Mouse (Mus musculus) myocyte (in vitro differentiated cells): ENCODE data around the gene Gm17720. TPM values are rescaled to one million over a fixed set of nuclear protein-coding genes. Genes with fewer than 3 reads are reported as not detected.

ENCODE experiments used
- H3K27me3 ChIP-seq: one replicate; pipeline ENCODE4 v1.6.1; 2011; ENCODE audit not compliant: control insufficient read depth, insufficient read depth, insufficient read length
- H3K36me3 ChIP-seq: one replicate; pipeline ENCODE4 v1.6.1; 2011; ENCODE audit not compliant: control insufficient read depth, insufficient read depth
- H3K4me2 ChIP-seq: one replicate; pipeline ENCODE4 v1.6.1; 2011; ENCODE audit warnings: low read depth, control low read depth
- H3K4me3 ChIP-seq: one replicate; pipeline ENCODE4 v1.5.1; 2011; ENCODE audit warnings: mild to moderate bottlenecking, control low read depth, moderate library complexity
- H3K79me2 ChIP-seq: one replicate; pipeline ENCODE4 v1.6.1; 2011; ENCODE audit not compliant: control insufficient read depth, insufficient read depth
- H3ac ChIP-seq: one replicate; pipeline ENCODE4 v1.6.1; 2011; ENCODE audit not compliant: control insufficient read depth, insufficient read length
- CEBPB ChIP-seq: IDR thresholded peaks from 2 replicates; pipeline ENCODE4 v1.6.1; 2011; ENCODE audit warnings: mild to moderate bottlenecking, moderate library complexity; ENCODE audit not compliant: poor library complexity, insufficient read depth, severe bottlenecking
- E2F4 ChIP-seq: IDR thresholded peaks from one replicate; pipeline ENCODE4 v1.6.1; 2011; ENCODE audit warnings: mild to moderate bottlenecking, control low read depth, moderate library complexity; ENCODE audit not compliant: insufficient read depth
- MAX ChIP-seq: IDR thresholded peaks from one replicate; pipeline ENCODE4 v1.6.1; 2011; ENCODE audit warnings: low read depth, mild to moderate bottlenecking, control low read depth
- MYOD1 ChIP-seq, 3 experiments: IDR thresholded peaks; one replicate each; pipeline ENCODE4 v1.6.1; 2011; ENCODE audit warnings: control low read depth in 2 of 3, low read depth in 2 of 3, mild to moderate bottlenecking in 2 of 3, moderate library complexity in 1 of 3; ENCODE audit not compliant: insufficient read length in 2 of 3, control insufficient read depth in 1 of 3
- MYOG ChIP-seq, 3 experiments: IDR thresholded peaks; one replicate each; pipeline ENCODE4 v1.6.1; 2011; ENCODE audit warnings: control low read depth in 2 of 3, low read depth in 2 of 3, mild to moderate bottlenecking in 2 of 3; ENCODE audit not compliant: insufficient read length in 2 of 3, control insufficient read depth in 1 of 3, insufficient read depth in 1 of 3
- POLR2A ChIP-seq: IDR thresholded peaks from one replicate; pipeline ENCODE4 v1.6.1; 2011; ENCODE audit warnings: low read depth, mild to moderate bottlenecking, control low read depth, moderate library complexity; ENCODE audit not compliant: insufficient read length
- POLR2AphosphoS2 ChIP-seq: IDR thresholded peaks from one replicate; pipeline ENCODE4 v1.6.1; 2011; ENCODE audit warnings: low read depth, control low read depth; ENCODE audit not compliant: insufficient read length
- REST ChIP-seq: IDR thresholded peaks from one replicate; pipeline ENCODE4 v1.6.1; 2011; ENCODE audit warnings: mild to moderate bottlenecking, control low read depth, moderate library complexity; ENCODE audit not compliant: insufficient read depth, insufficient read length
- SRF ChIP-seq: IDR thresholded peaks from one replicate; pipeline ENCODE4 v1.6.1; 2011; ENCODE audit warnings: low read depth; ENCODE audit not compliant: control insufficient read depth, insufficient read length
- TCF12 ChIP-seq: IDR thresholded peaks from one replicate; pipeline ENCODE4 v1.6.1; 2011; ENCODE audit warnings: mild to moderate bottlenecking, control low read depth; ENCODE audit not compliant: poor library complexity, insufficient read depth, severe bottlenecking
- TCF3 ChIP-seq: IDR thresholded peaks from one replicate; pipeline ENCODE4 v1.6.1; 2011; ENCODE audit warnings: low read depth, control low read depth; ENCODE audit not compliant: insufficient read length
- USF1 ChIP-seq: IDR thresholded peaks from one replicate; pipeline ENCODE4 v1.6.1; 2011; ENCODE audit warnings: low read depth, mild to moderate bottlenecking, control low read depth, moderate library complexity
- polyA plus RNA-seq: library from polyadenylated mRNA; unstranded; fragments of >200 nt; fragmentation: generic; extraction: Trizol; gene quantifications from one replicate; pipeline ENCODE4 v1.2.1, GENCODE M21; 2012; ENCODE audit warnings: missing spikeins

Gene Gm17720
- polyA plus RNA-seq, 1 experiment, result not detected

GRCm38 (mm10) chr8:110134236-110134635, 31.7 kb upstream of the Gm17720 start:
- no peaks in the 10 kb centered on the region for H3K79me2 ChIP-seq
- H3K4me2 ChIP-seq, result no peak overlapping the region
- TF ChIP-seq POLR2A (no peak), MAX (no peak), MYOD1 (IDR thresholded peaks at IDR 0.05; ENCODE audit: control insufficient read depth in 1 of 3, insufficient read length in 2 of 3, low read depth in 2 of 3) (no peak), MYOG (IDR thresholded peaks at IDR 0.05; ENCODE audit: control insufficient read depth in 1 of 3, insufficient read depth in 1 of 3, insufficient read length in 2 of 3, low read depth in 2 of 3) (no peak), CEBPB (no peak), POLR2AphosphoS2 (no peak), USF1 (no peak), SRF (no peak), E2F4 (no peak), TCF3 (no peak), REST (no peak), TCF12 (no peak)
- H3ac ChIP-seq, result no peak overlapping the region
- no peaks in the 10 kb centered on the region for H3K36me3 ChIP-seq
- peaks cover 7% of the 10 kb centered on the region for H3K27me3 ChIP-seq
- no peak overlapping the region for H3K4me3 ChIP-seq

GRCm38 (mm10) chr8:110130537-110130936, 28.0 kb upstream of the Gm17720 start:
- Histone ChIP-seq H3K27me3 (peaks cover 7% of the 10 kb centered on the region), H3K79me2 (no peaks in the 10 kb centered on the region), H3K4me3 (no peak overlapping the region), H3K4me2 (no peak overlapping the region), H3ac (no peak overlapping the region), H3K36me3 (no peaks in the 10 kb centered on the region)
- no peak for TF ChIP-seq USF1

GRCm38 (mm10) chr8:110119715-110120114, 17.2 kb upstream of the Gm17720 start:
- H3ac ChIP-seq, result no peak overlapping the region
- H3K27me3 ChIP-seq, result peaks cover 19% of the 10 kb centered on the region
- TF ChIP-seq MYOD1 (IDR thresholded peaks at IDR 0.05; ENCODE audit: control insufficient read depth in 1 of 3, insufficient read length in 2 of 3, low read depth in 2 of 3), result no peak
- no peak for TF ChIP-seq TCF12
- TF ChIP-seq POLR2AphosphoS2, result no peak
- no peak for TF ChIP-seq CEBPB
- TF ChIP-seq POLR2A, result no peak
- TF ChIP-seq TCF3, result no peak
- no peak for TF ChIP-seq MAX
- no peak for TF ChIP-seq E2F4
- TF ChIP-seq MYOG (IDR thresholded peaks at IDR 0.05; ENCODE audit: control insufficient read depth in 1 of 3, insufficient read depth in 1 of 3, insufficient read length in 2 of 3, low read depth in 2 of 3), result no peak
- TF ChIP-seq SRF, result no peak
- no peak for TF ChIP-seq USF1
- no peak for TF ChIP-seq REST
- H3K79me2 ChIP-seq, result no peaks in the 10 kb centered on the region
- no peak overlapping the region for H3K4me2 ChIP-seq
- H3K36me3 ChIP-seq, result no peaks in the 10 kb centered on the region
- H3K4me3 ChIP-seq, result no peak overlapping the region

- no peaks in the 10 kb centered on the region for H3K27me3 ChIP-seq
- H3K4me3 ChIP-seq, result no peak overlapping the region
- H3K79me2 ChIP-seq, result no peaks in the 10 kb centered on the region
- TF ChIP-seq CEBPB, result no peak
- TF ChIP-seq REST, result no peak
- TF ChIP-seq POLR2AphosphoS2, result no peak
- no peak for TF ChIP-seq USF1
- no peak for TF ChIP-seq MAX
- no peak for TF ChIP-seq POLR2A
- TF ChIP-seq TCF12, result no peak
- no peak for TF ChIP-seq E2F4
- TF ChIP-seq TCF3, result no peak
- no peak overlapping the region for H3ac ChIP-seq
- H3K36me3 ChIP-seq, result no peaks in the 10 kb centered on the region
- no peak overlapping the region for H3K4me2 ChIP-seq
Observed at GRCm38 (mm10) chr8:110101676-110102075, 877 bp downstream of the Gm17720 start.

- TF ChIP-seq MAX (no peak), MYOG (IDR thresholded peaks at IDR 0.05; ENCODE audit: control insufficient read depth in 1 of 3, insufficient read depth in 1 of 3, insufficient read length in 2 of 3, low read depth in 2 of 3) (no peak), POLR2A (no peak), POLR2AphosphoS2 (no peak), MYOD1 (IDR thresholded peaks at IDR 0.05; ENCODE audit: control insufficient read depth in 1 of 3, insufficient read length in 2 of 3, low read depth in 2 of 3) (no peak), E2F4 (no peak), TCF3 (no peak), SRF (no peak), CEBPB (no peak), REST (no peak), TCF12 (no peak), USF1 (no peak)
- no peak within 1 kb of the TSS for H3ac ChIP-seq
- no peaks in the 10 kb centered on the region for H3K79me2 ChIP-seq
- H3K36me3 ChIP-seq, result no peaks in the 10 kb centered on the region
- no peak within 1 kb of the TSS for H3K4me2 ChIP-seq
- no peaks in the 10 kb centered on the region for H3K27me3 ChIP-seq
- H3K4me3 ChIP-seq, result no peak within 1 kb of the TSS
Observed at GRCm38 (mm10) chr8:110100907-110101306, 1.6 kb downstream of the Gm17720 start, which contains the start of gene Gm21964. TSS of gene Gm21964 (plus strand) at chr8:110101207.
